Mouse (Mus musculus) G1E (cell line): ENCODE results near the gene Plcd4. TPM values are rescaled to one million over a fixed set of nuclear protein-coding genes. Genes with fewer than 3 reads are reported as not detected.

Source experiments
- ATAC-seq: 2 replicates; pipeline ENCODE4 v1.8.0; 2016; ENCODE audit warnings: mild to moderate bottlenecking; ENCODE audit not compliant: insufficient number of reproducible peaks, poor library complexity, low FRiP score, severe bottlenecking; ENCODE audit errors: extremely low read depth
- DNase-seq: peaks from one replicate; pipeline ENCODE4 v3.0.0; 2012; ENCODE audit warnings: low spot score
- H3K27me3 ChIP-seq: 2 replicates; pipeline ENCODE4 v1.6.1; 2012; ENCODE audit warnings: mild to moderate bottlenecking, low read length, inconsistent platforms; ENCODE audit not compliant: insufficient read depth
- H3K36me3 ChIP-seq: replicated peaks from 2 replicates; pipeline ENCODE3; 2012; ENCODE audit warnings: mild to moderate bottlenecking, inconsistent platforms
- H3K4me1 ChIP-seq: 2 replicates; pipeline ENCODE4 v1.6.1; 2012; ENCODE audit warnings: low read depth, low read length, inconsistent platforms, mixed read lengths; ENCODE audit not compliant: insufficient read depth
- H3K4me3 ChIP-seq: 2 replicates; pipeline ENCODE4 v1.5.1; 2012; ENCODE audit warnings: low read depth, mild to moderate bottlenecking, inconsistent platforms, low read length, moderate library complexity, mixed read lengths
- H3K9me3 ChIP-seq: replicated peaks from 2 replicates; pipeline ENCODE4 v1.6.1; 2012; ENCODE audit warnings: inconsistent platforms
- CTCF ChIP-seq: IDR thresholded peaks from 2 replicates; pipeline ENCODE4 v1.5.1; 2012; ENCODE audit warnings: low read depth, low read length, inconsistent platforms, mixed read lengths
- GATA1 ChIP-seq: IDR thresholded peaks from 2 replicates; pipeline ENCODE4 v1.6.1; 2012; ENCODE audit warnings: borderline replicate concordance, low read length, inconsistent platforms, mixed read lengths
- GATA2 ChIP-seq: IDR thresholded peaks from 2 replicates; pipeline ENCODE4 v1.6.1; 2012; ENCODE audit warnings: low read depth, low read length, inconsistent platforms, borderline replicate concordance
- POLR2AphosphoS5 ChIP-seq: IDR thresholded peaks from 2 replicates; pipeline ENCODE4 v1.6.1; 2012; ENCODE audit warnings: low read depth, low read length, inconsistent platforms; ENCODE audit not compliant: insufficient replicate concordance
- TAL1 ChIP-seq: conservative IDR thresholded peaks from 2 replicates; pipeline ENCODE4 v1.6.1; 2012; ENCODE audit warnings: low read depth, low read length, inconsistent platforms, mixed read lengths
- polyA plus RNA-seq: library from polyadenylated mRNA; stranded (reverse); fragments of >175 nt; gene quantifications from 2 replicates; pipeline ENCODE4 v1.2.3, GENCODE M21; 2012
- total RNA-seq, 2 experiments: library from RNA; stranded (forward) in 1 of 2; stranded (reverse) in 1 of 2; fragments of 200-1000 nt in 1 of 2; fragments of >200 nt in 1 of 2; fragmentation: Nextera tagmentation in 1 of 2; gene quantifications; 2 replicates each; pipeline ENCODE4 v1.2.3; 2014 to 2017

Gene Plcd4
- total and polyA plus RNA-seq, 3 experiments, result 0.60 TPM; not detected in 2

GRCm38 (mm10) chr1:74559061-74559460, 16.4 kb downstream of the Plcd4 start:
- Histone ChIP-seq H3K4me1 (no peaks in the 10 kb centered on the region), H3K9me3 (no peaks in the 10 kb centered on the region), H3K4me3 (no peak overlapping the region), H3K27me3 (peaks cover 21% of the 10 kb centered on the region), H3K36me3 (peaks cover 5% of the 10 kb centered on the region)
- DNase-seq (no peak), ATAC-seq (no peak)
- no peak for TF ChIP-seq POLR2AphosphoS5
- TF ChIP-seq GATA1, result no peak
- no peak for TF ChIP-seq GATA2
- TF ChIP-seq CTCF, result no peak
- no peak for TF ChIP-seq TAL1

GRCm38 (mm10) chr1:74565834-74566233, 23.1 kb downstream of the Plcd4 start:
- ATAC-seq (no peak), DNase-seq (no peak)
- Histone ChIP-seq H3K27me3 (0 out of 2 replicates have a peak, but pooled peaks cover 3% of the 10 kb centered on the region), H3K4me1 (peaks cover 10% of the 10 kb centered on the region), H3K4me3 (no peak overlapping the region), H3K9me3 (no peaks in the 10 kb centered on the region), H3K36me3 (peaks cover 67% of the 10 kb centered on the region)
- TF ChIP-seq POLR2AphosphoS5, result no peak
- no peak for TF ChIP-seq GATA2
- TF ChIP-seq TAL1, result no peak
- TF ChIP-seq GATA1, result no peak
- TF ChIP-seq CTCF, result no peak

GRCm38 (mm10) chr1:74569739-74570719, 27.3 kb downstream of the Plcd4 start:
- Histone ChIP-seq H3K36me3 (peaks cover 94% of the 10 kb centered on the region), H3K9me3 (no peaks in the 10 kb centered on the region), H3K4me3 (no peak overlapping the region), H3K27me3 (no peaks in the 10 kb centered on the region), H3K4me1 (peaks cover 10% of the 10 kb centered on the region)
- ATAC-seq (no peak), DNase-seq (no peak)
- no peak for TF ChIP-seq TAL1
- TF ChIP-seq POLR2AphosphoS5, result no peak
- TF ChIP-seq GATA2, result no peak
- no peak for TF ChIP-seq GATA1
- no peak for TF ChIP-seq CTCF

GRCm38 (mm10) chr1:74582621-74583020, 39.9 kb downstream of the Plcd4 start:
- TF ChIP-seq TAL1 (no peak), GATA2 (no peak), GATA1 (no peak), POLR2AphosphoS5 (no peak), CTCF (no peak)
- DNase-seq, result no peak
- H3K36me3 ChIP-seq, result peaks cover 76% of the 10 kb centered on the region
- ATAC-seq, result no peak
- peaks cover 30% of the 10 kb centered on the region for H3K4me1 ChIP-seq
- no peaks in the 10 kb centered on the region for H3K27me3 ChIP-seq
- H3K9me3 ChIP-seq, result no peaks in the 10 kb centered on the region
- H3K4me3 ChIP-seq, result no peak overlapping the region

- TF ChIP-seq GATA2, result no peak
- no peak for TF ChIP-seq POLR2AphosphoS5
- TF ChIP-seq GATA1, result no peak
- Histone ChIP-seq H3K4me1 (peaks cover 44% of the 10 kb centered on the region), H3K36me3 (peaks cover 62% of the 10 kb centered on the region), H3K9me3 (no peaks in the 10 kb centered on the region), H3K27me3 (no peaks in the 10 kb centered on the region), H3K4me3 (no peak overlapping the region)
- ATAC-seq (no peak), DNase-seq (no peak)
These were observed 42.1 kb downstream of the Plcd4 start for GRCm38 (mm10) chr1:74584616-74585398.

GRCm38 (mm10) chr1:74587233-74587772, 44.6 kb downstream of the Plcd4 start:
- no peaks in the 10 kb centered on the region for H3K27me3 ChIP-seq
- peaks cover 68% of the 10 kb centered on the region for H3K36me3 ChIP-seq
- peak; percentile 20 for DNase-seq
- no peak for TF ChIP-seq POLR2AphosphoS5
- TF ChIP-seq CTCF, result no peak
- no peak for TF ChIP-seq TAL1
- no peak for TF ChIP-seq GATA2
- no peak for TF ChIP-seq GATA1
- H3K9me3 ChIP-seq, result no peaks in the 10 kb centered on the region
- H3K4me3 ChIP-seq, result peak overlapping the region; percentile 77
- no peak for ATAC-seq
- peaks cover 56% of the 10 kb centered on the region for H3K4me1 ChIP-seq
